Mouse (Mus musculus) splenic B cell, adult 2 months (primary cell): ENCODE results near the gene Rpl36.

Experiments used
- DNase-seq: peaks from one replicate; pipeline ENCODE4 v3.0.0-alpha.2; 2011; ENCODE audit warnings: low read depth, low spot score
- H3K27me3 ChIP-seq: 2 replicates; pipeline ENCODE4 v1.6.1; 2012; ENCODE audit warnings: mild to moderate bottlenecking, low read length, moderate library complexity, mixed read lengths; ENCODE audit not compliant: control insufficient read depth, poor library complexity, insufficient read depth, severe bottlenecking
- H3K36me3 ChIP-seq: 2 replicates; pipeline ENCODE4 v1.6.1; 2012; ENCODE audit warnings: mild to moderate bottlenecking, low read length, moderate library complexity, mixed read lengths; ENCODE audit not compliant: control insufficient read depth, poor library complexity, insufficient read depth, severe bottlenecking

Gene Rpl36

GRCm38 (mm10) chr17:56654771-56655170 lies 41.6 kb downstream of the Rpl36 start:
- no peaks in the 10 kb centered on the region for H3K36me3 ChIP-seq
- no peaks in the 10 kb centered on the region for H3K27me3 ChIP-seq
- DNase-seq: no peak

GRCm38 (mm10) chr17:56655311-56655710 lies 42.1 kb downstream of the Rpl36 start:
- no peaks in the 10 kb centered on the region for H3K36me3 ChIP-seq
- DNase-seq: no peak
- H3K27me3 ChIP-seq: no peaks in the 10 kb centered on the region

- no peaks in the 10 kb centered on the region for H3K27me3 ChIP-seq
- DNase-seq: no peak
- no peaks in the 10 kb centered on the region for H3K36me3 ChIP-seq
Measured at GRCm38 (mm10) chr17:56656171-56656570, 43.0 kb downstream of the Rpl36 start.

GRCm38 (mm10) chr17:56663659-56664058 lies 50.4 kb downstream of the Rpl36 start:
- H3K36me3 ChIP-seq: no peaks in the 10 kb centered on the region
- no peaks in the 10 kb centered on the region for H3K27me3 ChIP-seq
- no peak for DNase-seq
